Mouse (Mus musculus) heart, embryonic 12.5 days (tissue): ENCODE data around the gene Hfm1. TPM values are rescaled to one million over a fixed set of nuclear protein-coding genes. Genes with fewer than 3 reads are reported as not detected.

ENCODE experiments used
- ATAC-seq: fragments of 200-750 bp; cut with Nextera tagmentation; 2 replicates; pipeline ENCODE4 v1.8.0; 2017; ENCODE audit warnings: moderate TSS enrichment, moderate library complexity; ENCODE audit not compliant: insufficient number of reproducible peaks, low FRiP score
- H3K27ac ChIP-seq: fragments of 300-500 bp; sonication (generic); 2 replicates; pipeline ENCODE4 v1.5.1; 2016; ENCODE audit warnings: mild to moderate bottlenecking, moderate library complexity; ENCODE audit not compliant: poor library complexity, severe bottlenecking
- H3K27me3 ChIP-seq: fragments of 300-500 bp; sonication (generic); replicated peaks from 2 replicates; pipeline ENCODE4 v1.6.1; 2016; ENCODE audit warnings: mild to moderate bottlenecking, moderate library complexity
- H3K36me3 ChIP-seq: fragments of 300-500 bp; sonication (generic); 2 replicates; pipeline ENCODE4 v1.6.1; 2016; ENCODE audit warnings: mild to moderate bottlenecking, moderate library complexity
- H3K4me1 ChIP-seq: fragments of 300-500 bp; sonication (generic); replicated peaks from 2 replicates; pipeline ENCODE4 v1.6.1; 2016; ENCODE audit warnings: mild to moderate bottlenecking
- H3K4me2 ChIP-seq: fragments of 300-500 bp; sonication (generic); 2 replicates; pipeline ENCODE4 v1.6.1; 2016; ENCODE audit warnings: mild to moderate bottlenecking, moderate library complexity
- H3K4me3 ChIP-seq: fragments of 300-500 bp; sonication (generic); 2 replicates; pipeline ENCODE4 v1.5.1; 2016; ENCODE audit warnings: mild to moderate bottlenecking
- H3K9ac ChIP-seq: fragments of 300-500 bp; sonication (generic); 2 replicates; pipeline ENCODE4 v1.6.1; 2016; ENCODE audit warnings: mild to moderate bottlenecking, moderate library complexity
- H3K9me3 ChIP-seq: fragments of 300-500 bp; sonication (generic); replicated peaks from 2 replicates; pipeline ENCODE4 v1.6.1; 2016; ENCODE audit warnings: mild to moderate bottlenecking, moderate library complexity
- WGBS: fragments of 180-500 bp; shearing (Covaris S2); methylation state at CpG from one replicate; pipeline ENCODE4 v1.1.7; 2016; 5-methylcytosine and 5-hydroxymethylcytosine counted together
- polyA plus RNA-seq: library from polyadenylated mRNA; unstranded; fragments of >200 nt; fragmentation: Nextera tagmentation; extraction: Ambion mirVana; gene quantifications from 2 replicates; pipeline ENCODE4 v1.2.1, GENCODE M21; 2016

Gene Hfm1
- polyA plus RNA-seq, 1 experiment from 2014 or later: 1.7 TPM

GRCm38 (mm10) chr5:106843906-106844305, 82.2 kb downstream of the Hfm1 start:
- Histone ChIP-seq H3K4me2 (no peak overlapping the region), H3K36me3 (no peaks in the 10 kb centered on the region), H3K4me3 (no peak overlapping the region), H3K9me3 (no peaks in the 10 kb centered on the region), H3K9ac (no peak overlapping the region), H3K4me1 (no peaks in the 10 kb centered on the region), H3K27me3 (no peaks in the 10 kb centered on the region), H3K27ac (no peak overlapping the region)
- ATAC-seq: no peak
- WGBS: 57% methylated on average over 2 of the region's 2 CpGs

DNA sequence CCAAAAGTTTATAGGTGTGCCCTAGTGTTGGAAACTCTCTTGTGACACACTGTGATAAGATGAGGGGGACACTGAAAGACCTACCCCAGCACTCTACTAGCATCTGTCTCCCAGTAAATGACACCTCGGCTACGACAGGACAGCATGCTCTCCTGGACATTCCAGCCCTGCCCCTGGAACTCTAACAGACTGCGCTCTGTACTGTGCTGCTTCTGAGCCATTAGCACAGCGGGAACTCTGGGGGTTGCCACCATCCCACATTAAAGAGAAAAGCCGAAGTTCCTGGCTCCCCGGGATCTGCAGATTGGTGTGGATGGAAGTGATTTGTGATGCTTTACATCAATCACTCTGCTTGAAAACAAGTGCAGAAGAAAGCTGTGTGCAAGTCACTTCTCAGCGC, 93.1 kb downstream of the Hfm1 start:
- Histone ChIP-seq H3K27me3 (no peaks in the 10 kb centered on the region), H3K9me3 (0 out of 2 replicates have a peak, but pooled peaks cover 2% of the 10 kb centered on the region), H3K4me3 (0 out of 2 replicates have a peak overlapping the region, but pooled peaks have one; percentile 2), H3K27ac (no peak overlapping the region), H3K9ac (no peak overlapping the region), H3K4me1 (peaks cover 7% of the 10 kb centered on the region), H3K4me2 (peak overlapping the region; percentile 49), H3K36me3 (no peaks in the 10 kb centered on the region)
- WGBS: 20% methylated on average over 7 of the region's 7 CpGs
- peak; percentile 68; the same call in 1 of the 2 replicates for ATAC-seq

GRCm38 (mm10) chr5:106831401-106831800, 94.7 kb downstream of the Hfm1 start:
- 78% methylated on average over 6 of the region's 6 CpGs for WGBS
- H3K4me1 ChIP-seq: peaks cover 7% of the 10 kb centered on the region
- 0 out of 2 replicates have a peak, but pooled peaks cover 2% of the 10 kb centered on the region for H3K9me3 ChIP-seq
- no peaks in the 10 kb centered on the region for H3K27me3 ChIP-seq
- ATAC-seq: no peak
- no peak overlapping the region for H3K4me2 ChIP-seq
- H3K4me3 ChIP-seq: no peak overlapping the region
- no peak overlapping the region for H3K27ac ChIP-seq
- H3K9ac ChIP-seq: no peak overlapping the region
- H3K36me3 ChIP-seq: no peaks in the 10 kb centered on the region

DNA sequence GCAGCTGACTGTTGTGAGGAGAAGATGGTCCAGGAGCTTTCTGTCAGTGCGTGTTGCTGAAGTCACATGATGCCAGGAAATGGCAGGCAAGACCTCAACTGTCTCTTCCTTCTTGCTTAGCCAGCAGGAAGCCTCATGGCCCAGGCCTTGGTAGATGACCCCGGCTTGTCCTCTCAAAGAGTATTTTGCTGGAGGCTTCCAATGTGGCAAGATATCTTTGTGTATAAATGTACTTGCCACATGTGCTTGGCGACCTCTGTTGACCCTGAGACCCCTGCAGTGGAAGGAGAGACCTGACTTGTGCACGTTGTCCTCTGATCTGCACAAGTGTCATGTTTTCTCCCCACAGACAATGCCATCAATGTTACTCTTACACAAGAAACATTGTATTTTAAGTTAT, 95.3 kb downstream of the Hfm1 start:
- WGBS: 74% methylated on average over 4 of the region's 4 CpGs

GRCm38 (mm10) chr5:106826740-106827139, 99.4 kb downstream of the Hfm1 start:
- H3K9me3 ChIP-seq: 0 out of 2 replicates have a peak, but pooled peaks cover 2% of the 10 kb centered on the region
- no peaks in the 10 kb centered on the region for H3K4me1 ChIP-seq
- H3K9ac ChIP-seq: no peak overlapping the region
- no peak overlapping the region for H3K27ac ChIP-seq
- H3K4me3 ChIP-seq: no peak overlapping the region
- no peaks in the 10 kb centered on the region for H3K36me3 ChIP-seq
- no peak for ATAC-seq
- no peaks in the 10 kb centered on the region for H3K27me3 ChIP-seq
- no peak overlapping the region for H3K4me2 ChIP-seq

More for the DNA sequence above, 95.3 kb downstream of the Hfm1 start:
- no peaks in the 10 kb centered on the region for H3K36me3 ChIP-seq
- no peak for ATAC-seq
- no peak overlapping the region for H3K4me3 ChIP-seq
- no peaks in the 10 kb centered on the region for H3K27me3 ChIP-seq
- no peak overlapping the region for H3K4me2 ChIP-seq
- H3K27ac ChIP-seq: no peak overlapping the region
- no peak overlapping the region for H3K9ac ChIP-seq
- H3K9me3 ChIP-seq: 0 out of 2 replicates have a peak, but pooled peaks cover 2% of the 10 kb centered on the region
- H3K4me1 ChIP-seq: peaks cover 7% of the 10 kb centered on the region

- 0 out of 2 replicates have a peak overlapping the region, but pooled peaks have one; percentile 66 for H3K4me2 ChIP-seq
- 67% methylated on average over 8 of the region's 8 CpGs for WGBS
Measured at GRCm38 (mm10) chr5:106826044-106826443, 100.1 kb downstream of the Hfm1 start.

GRCm38 (mm10) chr5:106825301-106825853, 100.7 kb downstream of the Hfm1 start:
- peak overlapping the region; percentile 66 for H3K4me2 ChIP-seq
- H3K36me3 ChIP-seq: no peaks in the 10 kb centered on the region
- WGBS: 12% methylated on average over 19 of the region's 19 CpGs
- no peaks in the 10 kb centered on the region for H3K27me3 ChIP-seq
- H3K4me1 ChIP-seq: no peaks in the 10 kb centered on the region
- peak overlapping the region; percentile 17; the same call in 1 of the 2 replicates for H3K9ac ChIP-seq
- ATAC-seq: peak; percentile 55; the same call in 1 of the 2 replicates
- H3K4me3 ChIP-seq: peak overlapping the region; percentile 35
- H3K27ac ChIP-seq: no peak overlapping the region
- 0 out of 2 replicates have a peak, but pooled peaks cover 2% of the 10 kb centered on the region for H3K9me3 ChIP-seq

More at GRCm38 (mm10) chr5:106826044-106826443, 100.1 kb downstream of the Hfm1 start:
- 0 out of 2 replicates have a peak, but pooled peaks cover 2% of the 10 kb centered on the region for H3K9me3 ChIP-seq
- no peak overlapping the region for H3K27ac ChIP-seq
- no peaks in the 10 kb centered on the region for H3K4me1 ChIP-seq
- H3K9ac ChIP-seq: no peak overlapping the region
- H3K27me3 ChIP-seq: no peaks in the 10 kb centered on the region
- no peak overlapping the region for H3K4me3 ChIP-seq
- H3K36me3 ChIP-seq: no peaks in the 10 kb centered on the region
- no peak for ATAC-seq

GRCm38 (mm10) chr5:106824716-106825115, 101.4 kb downstream of the Hfm1 start:
- WGBS: 81% methylated on average over 5 of the region's 5 CpGs
- Histone ChIP-seq H3K9me3 (0 out of 2 replicates have a peak, but pooled peaks cover 2% of the 10 kb centered on the region), H3K27ac (no peak overlapping the region), H3K4me1 (no peaks in the 10 kb centered on the region), H3K4me3 (no peak overlapping the region), H3K9ac (no peak overlapping the region), H3K36me3 (no peaks in the 10 kb centered on the region), H3K27me3 (no peaks in the 10 kb centered on the region), H3K4me2 (no peak overlapping the region)
- ATAC-seq: no peak

- ATAC-seq: no peak
- Histone ChIP-seq H3K9ac (no peak overlapping the region), H3K9me3 (no peaks in the 10 kb centered on the region), H3K27ac (no peak overlapping the region), H3K4me2 (no peak overlapping the region), H3K36me3 (no peaks in the 10 kb centered on the region), H3K27me3 (peaks cover 6% of the 10 kb centered on the region), H3K4me1 (no peaks in the 10 kb centered on the region), H3K4me3 (no peak overlapping the region)
- 70% methylated on average over 8 of the region's 8 CpGs for WGBS
Measured at GRCm38 (mm10) chr5:106819630-106820029, 106.5 kb downstream of the Hfm1 start.

DNA sequence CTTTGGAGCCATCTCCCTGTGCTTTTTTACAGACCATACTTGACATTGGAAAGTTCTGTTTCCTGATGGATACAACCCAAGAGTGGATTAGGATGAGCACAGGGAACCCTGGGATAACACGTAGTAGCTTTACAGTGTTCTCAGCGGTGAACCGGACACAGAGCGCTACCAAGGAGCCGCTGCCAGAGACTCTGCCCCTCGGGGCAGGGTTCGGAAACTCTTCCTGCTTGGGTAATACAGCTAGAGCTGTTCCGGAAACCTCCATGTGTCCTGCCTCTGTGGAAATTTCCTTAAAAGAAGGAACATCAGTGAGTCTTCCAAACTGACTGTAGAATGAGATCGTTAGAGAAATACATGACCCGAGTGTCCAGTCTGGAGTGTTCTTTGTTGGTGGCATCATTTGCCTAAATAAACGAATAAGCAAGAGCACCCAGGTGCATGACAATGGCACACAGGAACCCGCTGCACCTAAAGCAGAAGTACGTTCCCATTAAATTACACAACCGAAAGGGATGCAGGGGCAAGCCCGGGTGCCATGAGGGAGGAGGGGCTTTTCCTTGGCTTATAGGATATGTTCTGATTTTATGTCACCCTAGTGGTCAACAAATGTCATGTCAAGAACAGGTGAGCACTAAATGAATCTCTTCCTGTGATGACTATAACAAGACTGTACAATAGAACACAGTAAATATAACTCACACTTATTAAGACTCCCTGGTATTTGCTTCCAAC, 110.0 kb downstream of the Hfm1 start:
- Histone ChIP-seq H3K9ac (no peak overlapping the region), H3K36me3 (no peaks in the 10 kb centered on the region), H3K27ac (no peak overlapping the region), H3K4me1 (no peaks in the 10 kb centered on the region; the same call in 1 of the 2 replicates), H3K27me3 (peaks cover 15% of the 10 kb centered on the region), H3K4me2 (peak overlapping the region; percentile 27), H3K4me3 (peak overlapping the region; percentile 2; the same call in 1 of the 2 replicates), H3K9me3 (no peaks in the 10 kb centered on the region)
- no peak for ATAC-seq
- 56% methylated on average over 15 of the region's 15 CpGs for WGBS

- Histone ChIP-seq H3K4me3 (no peak overlapping the region), H3K36me3 (no peaks in the 10 kb centered on the region), H3K9me3 (no peaks in the 10 kb centered on the region), H3K9ac (no peak overlapping the region), H3K27me3 (peaks cover 15% of the 10 kb centered on the region), H3K4me2 (no peak overlapping the region), H3K27ac (no peak overlapping the region), H3K4me1 (no peaks in the 10 kb centered on the region; the same call in 1 of the 2 replicates)
- ATAC-seq: no peak
- 59% methylated on average over 6 of the region's 6 CpGs for WGBS
Measured at GRCm38 (mm10) chr5:106814611-106815010, 111.5 kb downstream of the Hfm1 start.
